Mouse (Mus musculus) embryonic fibroblast, embryonic 13.5 days (primary cell): ENCODE measurements around the gene Olfr671.

ENCODE experiments used
- CTCF ChIP-seq: IDR thresholded peaks from 2 replicates; pipeline ENCODE4 v1.5.1; 2011; ENCODE audit warnings: mild to moderate bottlenecking, control low read depth, low read length, moderate library complexity, borderline replicate concordance; ENCODE audit not compliant: insufficient read depth
- POLR2A ChIP-seq: IDR thresholded peaks from 2 replicates; pipeline ENCODE4 v1.6.1; 2011; ENCODE audit warnings: low read depth, mild to moderate bottlenecking, control low read depth, low read length, moderate library complexity

DNA sequence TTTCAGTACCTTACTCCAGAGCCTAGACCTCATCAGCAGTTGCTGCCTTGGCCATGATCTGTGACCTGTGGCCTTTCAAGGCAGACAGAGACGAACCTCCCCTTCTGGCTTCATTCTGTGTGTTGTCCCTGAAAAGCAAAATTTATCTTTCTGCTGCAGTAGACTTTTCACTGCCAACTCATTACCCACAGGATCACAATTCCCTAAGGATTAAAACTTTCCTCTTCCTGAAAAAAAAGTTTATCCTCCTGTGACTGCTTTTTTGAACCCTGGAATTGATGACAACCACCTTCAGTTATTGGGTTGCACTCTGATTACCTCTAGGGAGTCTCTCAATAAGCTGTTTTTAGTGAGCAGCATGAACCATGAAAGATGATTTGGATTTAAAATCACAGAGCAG is 16.4 kb downstream of the Olfr671 start, which contains the start of gene Olfr670:
- no peak for TF ChIP-seq CTCF
- no peak for TF ChIP-seq POLR2A
